Mouse (Mus musculus) limb, embryonic 14.5 days (tissue): ENCODE results near the gene Gng7. TPM values are rescaled to one million over a fixed set of nuclear protein-coding genes. Genes with fewer than 3 reads are reported as not detected.
"Not testable (repeated sequence)": the region's sequence is repeated elsewhere in the genome, so short reads cannot be mapped to it uniquely, and the experiment has no call there.

Experiments
- ATAC-seq: fragments of 200-750 bp; cut with Nextera tagmentation; 2 replicates; pipeline ENCODE4 v1.8.0; 2017; ENCODE audit warnings: low read depth, moderate number of reproducible peaks, moderate TSS enrichment; ENCODE audit not compliant: low FRiP score
- DNase-seq: peaks from one replicate; pipeline ENCODE4 v3.0.0-alpha.2; 2015; ENCODE audit warnings: low spot score
- H3K27ac ChIP-seq: fragments of 300-500 bp; sonication (generic); replicated peaks from 2 replicates; pipeline ENCODE4 v1.5.1; 2014; ENCODE audit warnings: low read depth, mild to moderate bottlenecking, low read length, moderate library complexity, mixed read lengths
- H3K27me3 ChIP-seq: fragments of 300-500 bp; sonication (generic); 2 replicates; pipeline ENCODE4 v1.6.1; 2014; ENCODE audit warnings: low read length, mixed read lengths; ENCODE audit not compliant: control insufficient read depth, insufficient read depth
- H3K36me3 ChIP-seq: fragments of 300-500 bp; sonication (generic); 2 replicates; pipeline ENCODE4 v1.6.1; 2014; ENCODE audit warnings: mild to moderate bottlenecking, low read length, moderate library complexity, mixed read lengths; ENCODE audit not compliant: control insufficient read depth, insufficient read depth
- H3K4me1 ChIP-seq: fragments of 300-500 bp; sonication (generic); 2 replicates; pipeline ENCODE4 v1.6.1; 2014; ENCODE audit warnings: antibody characterized with exemption, low read length, mixed read lengths; ENCODE audit not compliant: control insufficient read depth, insufficient read depth
- H3K4me2 ChIP-seq: fragments of 300-500 bp; sonication (generic); replicated peaks from 2 replicates; pipeline ENCODE4 v1.6.1; 2014; ENCODE audit warnings: low read depth, mild to moderate bottlenecking, low read length, moderate library complexity; ENCODE audit not compliant: severe bottlenecking
- H3K4me3 ChIP-seq: fragments of 300-500 bp; sonication (generic); replicated peaks from 2 replicates; pipeline ENCODE4 v1.5.1; 2014; ENCODE audit warnings: low read length
- H3K9ac ChIP-seq: fragments of 300-500 bp; sonication (generic); 2 replicates; pipeline ENCODE4 v1.6.1; 2014; ENCODE audit warnings: mild to moderate bottlenecking, low read depth, low read length, moderate library complexity; ENCODE audit not compliant: severe bottlenecking
- H3K9me3 ChIP-seq: fragments of 300-500 bp; sonication (generic); 2 replicates; pipeline ENCODE4 v1.6.1; 2016; ENCODE audit warnings: low read length; ENCODE audit not compliant: control insufficient read depth
- POLR2A ChIP-seq: fragments of 200-500 bp; IDR thresholded peaks from 2 replicates; pipeline ENCODE4 v1.8.0; 2012; ENCODE audit warnings: inconsistent platforms, mild to moderate bottlenecking, moderate library complexity, borderline replicate concordance; ENCODE audit not compliant: insufficient read depth, insufficient read length; ENCODE audit errors: extremely low read depth
- WGBS: fragments of 180-500 bp; shearing (Covaris S2); extraction: QIAGEN DNeasy Blood & Tissue Kit; methylation state at CpG from one replicate; pipeline ENCODE4 v1.1.7; 2014; 5-methylcytosine and 5-hydroxymethylcytosine counted together
- polyA plus RNA-seq, 2 experiments: library from polyadenylated mRNA; depleted of rRNA in 1 of 2; stranded (reverse) in 1 of 2; unstranded in 1 of 2; fragments of >200 nt; fragmentation: Nextera tagmentation in 1 of 2; extraction: Ambion mirVana in 1 of 2; gene quantifications; 2 replicates each; pipeline versions ENCODE4 v1.2.1 to v1.2.3; 2012 to 2014

The Gng7 gene
- polyA plus RNA-seq, 2 experiments: 6.5 to 7.9 TPM

DNA sequence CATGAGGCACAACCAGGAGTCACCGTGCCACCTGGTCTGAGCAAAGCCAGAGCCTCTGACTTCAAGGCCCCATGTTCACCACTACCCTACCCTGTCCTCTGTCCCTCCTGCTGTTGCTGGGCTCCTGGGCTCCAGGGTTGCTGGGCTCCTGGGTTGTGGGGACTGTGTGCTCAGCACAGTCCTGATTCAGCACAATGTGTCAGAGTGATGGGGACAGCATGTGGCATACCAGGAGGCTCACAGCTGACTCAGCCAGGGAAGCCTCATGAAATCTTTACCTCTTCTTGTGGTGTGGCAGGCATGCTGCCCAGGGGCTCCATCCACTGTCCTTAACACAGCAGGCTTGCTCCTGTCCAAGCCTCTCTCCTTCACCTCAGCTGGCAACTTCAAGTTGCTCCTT is 22.8 kb downstream of the Gng7 start:
- Histone ChIP-seq H3K27ac (no peak overlapping the region), H3K4me1 (peaks cover 5% of the 10 kb centered on the region; the same call in 1 of the 2 replicates), H3K9me3 (no peaks in the 10 kb centered on the region), H3K4me3 (no peak overlapping the region), H3K27me3 (no peaks in the 10 kb centered on the region), H3K4me2 (no peak overlapping the region), H3K9ac (no peak overlapping the region), H3K36me3 (no peaks in the 10 kb centered on the region)
- DNase-seq: no peak
- ATAC-seq: no peak
- 85% methylated on average over 1 of the region's 1 CpGs for WGBS
- no peak for TF ChIP-seq POLR2A

DNA sequence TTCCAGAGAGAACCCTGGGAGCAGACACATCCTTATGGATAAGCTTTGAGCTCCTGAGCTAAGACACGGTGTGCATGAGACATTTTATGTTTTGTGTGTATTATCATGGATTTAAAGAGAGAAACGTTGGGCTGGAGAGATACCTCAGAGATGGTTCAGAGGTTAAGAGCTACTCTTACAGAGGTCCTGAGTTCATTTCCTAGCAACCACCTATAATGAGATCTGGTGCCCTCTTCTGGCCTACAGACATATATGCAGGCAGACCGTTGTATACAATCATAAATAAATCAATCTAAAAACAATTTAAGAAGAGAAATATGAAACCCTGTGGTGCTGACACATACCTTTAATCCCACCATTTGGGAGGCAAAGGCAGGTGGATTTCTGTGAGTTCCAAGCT is 23.7 kb downstream of the Gng7 start:
- DNase-seq (no peak), ATAC-seq (no peak)
- no peaks in the 10 kb centered on the region for H3K36me3 ChIP-seq
- no peak overlapping the region for H3K27ac ChIP-seq
- H3K4me3 ChIP-seq: no peak overlapping the region
- H3K4me2 ChIP-seq: no peak overlapping the region
- H3K9ac ChIP-seq: no peak overlapping the region
- peaks cover 8% of the 10 kb centered on the region for H3K27me3 ChIP-seq
- WGBS: 7% methylated on average over 3 of the region's 3 CpGs
- H3K4me1 ChIP-seq: peaks cover 5% of the 10 kb centered on the region; the same call in 1 of the 2 replicates
- no peak for TF ChIP-seq POLR2A
- H3K9me3 ChIP-seq: no peaks in the 10 kb centered on the region

DNA sequence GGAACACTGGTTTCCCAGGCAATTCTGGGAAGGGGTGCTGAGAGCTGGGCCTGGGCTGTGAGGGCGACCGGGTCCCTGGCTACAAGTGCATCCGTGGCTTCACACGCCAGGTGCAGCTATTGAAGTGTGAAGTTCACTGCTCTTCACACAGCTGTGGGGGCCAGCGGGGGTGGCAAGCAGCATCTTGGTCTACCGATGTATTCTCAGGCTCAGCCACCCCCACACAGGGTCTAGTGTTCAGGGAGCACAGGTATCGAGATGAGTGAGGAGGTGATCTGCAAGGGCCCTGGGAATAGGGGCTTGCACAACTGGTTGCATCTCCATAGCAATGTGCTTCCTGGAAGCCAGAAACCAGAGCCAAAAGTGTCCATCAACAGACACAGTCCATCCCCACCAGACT is 24.3 kb downstream of the Gng7 start:
- WGBS: 81% methylated on average over 7 of the region's 7 CpGs
- DNase-seq (no peak), ATAC-seq (no peak)
- Histone ChIP-seq H3K27me3 (peaks cover 14% of the 10 kb centered on the region), H3K9me3 (no peaks in the 10 kb centered on the region), H3K36me3 (no peaks in the 10 kb centered on the region), H3K4me2 (no peak overlapping the region), H3K27ac (no peak overlapping the region), H3K4me1 (peaks cover 8% of the 10 kb centered on the region), H3K9ac (no peak overlapping the region), H3K4me3 (no peak overlapping the region)
- TF ChIP-seq POLR2A: no peak

GRCm38 (mm10) chr10:80989854-80990253 is 24.9 kb downstream of the Gng7 start:
- not testable (repeated sequence) for H3K36me3 ChIP-seq, DNase-seq, H3K4me1 ChIP-seq, H3K9me3 ChIP-seq, H3K27ac ChIP-seq, ATAC-seq, H3K4me3 ChIP-seq, H3K4me2 ChIP-seq, H3K9ac ChIP-seq
- peaks cover 19% of the 10 kb centered on the region for H3K27me3 ChIP-seq
- WGBS: 60% methylated on average over 4 of the region's 4 CpGs

- no peak overlapping the region for H3K4me2 ChIP-seq
- peaks cover 8% of the 10 kb centered on the region for H3K4me1 ChIP-seq
- ATAC-seq (no peak), DNase-seq (no peak)
- no peak overlapping the region for H3K4me3 ChIP-seq
- H3K27ac ChIP-seq: no peak overlapping the region
- no peaks in the 10 kb centered on the region for H3K36me3 ChIP-seq
- no peak for TF ChIP-seq POLR2A
- peaks cover 23% of the 10 kb centered on the region for H3K27me3 ChIP-seq
- H3K9ac ChIP-seq: no peak overlapping the region
- WGBS: 58% methylated on average over 5 of the region's 6 CpGs
- H3K9me3 ChIP-seq: no peaks in the 10 kb centered on the region
Measured at GRCm38 (mm10) chr10:80989446-80989845, 25.3 kb downstream of the Gng7 start.
